In genomic region chr6:113251921-113252320, GRCm38 (mm10) we compare ENCODE assay signal across 23 mouse cellular contexts. TPM values are rescaled to one million over a fixed set of nuclear protein-coding genes. Genes with fewer than 3 reads are reported as not detected.
DNase-seq lines count a peak whose midpoint lies in the region; TF ChIP-seq lines count a peak whose summit lies in the region.
"Had no signal": no experiment of that assay in that cellular context is flagged by ENCODE, and none has a peak within 500 bp of the region (broad histone marks: within the 10 kb centered on the region; RNA-seq: fewer than 3 reads in every experiment).

No protein-coding gene starts in this region.

- H3K36me3 ChIP-seq in E14TG2a.4 (ENCODE audit: insufficient read depth, low read length): peaks cover 88% of the 10 kb centered on the region

- no peaks in the 10 kb centered on the region for H3K27me3 ChIP-seq in E14TG2a.4 (ENCODE audit: insufficient read depth, low read length)
- H3K27me3 ChIP-seq: embryonic facial prominence, embryonic 13.5 days; forebrain, embryonic 15.5 days; heart, embryonic 13.5 days; limb, embryonic 13.5 days; megakaryocyte, embryonic 14.5 days; stomach, embryonic 15.5 days had no signal

- H3K9me3 ChIP-seq in E14TG2a.4 (ENCODE audit: low read length): no peaks in the 10 kb centered on the region
- H3K9me3 ChIP-seq: embryonic facial prominence, embryonic 13.5 days; forebrain, embryonic 15.5 days; G1E; heart, embryonic 13.5 days; limb, embryonic 13.5 days; megakaryocyte, embryonic 14.5 days; stomach, embryonic 15.5 days had no signal

- H3K27ac ChIP-seq in left cerebral cortex, adult 2 months: no peak overlapping the region
- H3K27ac ChIP-seq: embryonic facial prominence, embryonic 13.5 days; forebrain, embryonic 15.5 days; heart, embryonic 13.5 days; hindbrain, embryonic 14.5 days; limb, embryonic 13.5 days; stomach, embryonic 15.5 days had no signal

- TF ChIP-seq CTCF in left cerebral cortex, adult 2 months (IDR thresholded peaks at IDR 0.05): peak; percentile 34
- peak; percentile 37 for TF ChIP-seq CTCF in E14TG2a.4 (conservative IDR thresholded peaks at IDR 0.05; ENCODE audit: low read length)

- peaks cover 20% of the 10 kb centered on the region for H3K4me1 ChIP-seq in E14TG2a.4 (replicated peaks; ENCODE audit: low read depth, low read length)
- H3K4me1 ChIP-seq: embryonic facial prominence, embryonic 13.5 days; forebrain, embryonic 15.5 days; limb, embryonic 13.5 days; stomach, embryonic 15.5 days had no signal

- intact Hi-C loops in left cerebral cortex, adult 2 months (cut with DNase I): no loop called here
- intact Hi-C loops in left cerebral cortex, postnatal 10 days (cut with DNase I): no loop called here

- no peak for DNase-seq in left cerebral cortex, adult 2 months (ENCODE audit: extremely low spot score in 1 of 2, low spot score in 2 of 2)
- DNase-seq in left cerebral cortex, adult 9 months (ENCODE audit: low spot score in 2 of 2): no peak
- peak; percentile 34 for DNase-seq in A20 (ENCODE audit: low read depth, low spot score)
- DNase-seq in WW6 (ENCODE audit: low read depth, low spot score): peak; percentile 11
- DNase-seq in adrenal gland, adult 18-20 months (ENCODE audit: low spot score in 2 of 2): no peak
- DNase-seq in layer of hippocampus, postnatal 36 days: no peak
- DNase-seq in left cerebral cortex, postnatal 10 days (ENCODE audit: extremely low spot score in 1 of 2, low spot score in 2 of 2): no peak
- DNase-seq: adrenal gland, postnatal 25 days; cerebellum, adult 11 months; cerebellum, postnatal 14 days; right cerebral cortex, postnatal 14 days; thymus, adult 2 months had no signal

- H3K4me3 ChIP-seq in left cerebral cortex, adult 2 months: no peak overlapping the region
- no peak overlapping the region for H3K4me3 ChIP-seq in E14TG2a.4 (replicated peaks; ENCODE audit: low read length)
- H3K4me3 ChIP-seq: embryonic facial prominence, embryonic 13.5 days; forebrain, embryonic 15.5 days; heart, embryonic 13.5 days; limb, embryonic 13.5 days; megakaryocyte, embryonic 14.5 days; stomach, embryonic 15.5 days had no signal

RNA-seq across cellular contexts. Expression of gene Mtmr14, which starts 14.3 kb away (rescaled TPM):
- 10 to 100 TPM; 14.6 to 15.3 TPM for total RNA-seq in left cerebral cortex, adult 2 months (2021)
- 10 to 100 TPM; 18.2 to 18.4 TPM for total RNA-seq in adrenal gland, adult 18-20 months (2021)
- 10 to 100 TPM; 12.6 to 14.5 TPM for total RNA-seq in layer of hippocampus, postnatal 36 days (2021)
- 10 to 100 TPM; 24.8 to 26.2 TPM for total RNA-seq in left cerebral cortex, postnatal 10 days (2021)

RNA-seq across cellular contexts. Expression of gene Cpne9, which starts 30.2 kb away (rescaled TPM):
- 10 to 100 TPM; 75.7 to 80.5 TPM for total RNA-seq in left cerebral cortex, adult 2 months (2021)
- 1 to 10 TPM; 2.8 to 4.4 TPM for total RNA-seq in adrenal gland, adult 18-20 months (2021)
- total RNA-seq in layer of hippocampus, postnatal 36 days (2021): 10 to 100 TPM; 17.6 to 22.7 TPM
- 10 to 100 TPM; 21.0 to 22.3 TPM for total RNA-seq in left cerebral cortex, postnatal 10 days (2021)
- total RNA-seq: heart, postnatal 25 days had no signal

RNA-seq across cellular contexts. Expression of gene Brpf1, which starts 55.0 kb away (rescaled TPM):
- 10 to 100 TPM; 31.0 to 32.9 TPM for total RNA-seq in left cerebral cortex, adult 2 months (2021)
- total RNA-seq in adrenal gland, adult 18-20 months (2021): 10 to 100 TPM; 25.4 to 26.4 TPM
- 10 to 100 TPM; 36.3 to 39.4 TPM for total RNA-seq in layer of hippocampus, postnatal 36 days (2021)
- 10 to 100 TPM; 24.7 TPM for total RNA-seq in left cerebral cortex, postnatal 10 days (2021)

RNA-seq across cellular contexts. Expression of gene Lhfpl4, which starts 56.7 kb away (rescaled TPM):
- 10 to 100 TPM; 81.1 to 83.1 TPM for total RNA-seq in left cerebral cortex, adult 2 months (2021)
- 1 to 10 TPM; 4.1 to 4.3 TPM for total RNA-seq in adrenal gland, adult 18-20 months (2021)
- 10 to 100 TPM; 75.6 to 78.2 TPM for total RNA-seq in layer of hippocampus, postnatal 36 days (2021)
- 100 to 1,000 TPM; 104 to 111 TPM for total RNA-seq in left cerebral cortex, postnatal 10 days (2021)
- total RNA-seq: neutrophil, adult 5-6 weeks had no signal

Comparison
In these comparisons a context has a peak if more than half of its experiments do, and no peak if none do; other contexts are left out.
1. DNase-seq: peak in A20 (single experiment) and WW6 (single experiment); none in left cerebral cortex, adult 2 months (0 of 2), left cerebral cortex, adult 9 months (0 of 2), adrenal gland, adult 18-20 months (0 of 2), layer of hippocampus, postnatal 36 days (0 of 2) and left cerebral cortex, postnatal 10 days (0 of 2).